Mouse (Mus musculus) CH12.LX (cell line): Measurements from ENCODE around the gene Nepro. TPM values are rescaled to one million over a fixed set of nuclear protein-coding genes. Genes with fewer than 3 reads are reported as not detected.

Experiments
- DNase-seq: peaks from one replicate; pipeline ENCODE4 v3.0.0-alpha.2; 2013; ENCODE audit errors: extremely low read depth
- H3K27ac ChIP-seq: 2 replicates; pipeline ENCODE4 v1.5.1; 2012; ENCODE audit warnings: low read depth, mild to moderate bottlenecking, control low read depth, moderate library complexity; ENCODE audit not compliant: insufficient read depth
- H3K27me3 ChIP-seq: replicated peaks from 2 replicates; pipeline ENCODE3; 2012; ENCODE audit warnings: inconsistent platforms
- H3K36me3 ChIP-seq, 2 experiments: replicated peaks in 1 of 2; 2 replicates each; pipeline versions ENCODE3 to v1.6.1; 2012; ENCODE audit warnings: inconsistent platforms in 1 of 2, low read length in 1 of 2, mild to moderate bottlenecking in 1 of 2, mixed read lengths in 1 of 2, moderate library complexity in 1 of 2; ENCODE audit not compliant: control insufficient read depth in 1 of 2, insufficient read depth in 1 of 2
- H3K4me1 ChIP-seq, 2 experiments: 2 replicates each; pipeline ENCODE4 v1.6.1; 2012; ENCODE audit warnings: inconsistent platforms in 1 of 2, moderate library complexity in 1 of 2; ENCODE audit not compliant: insufficient read depth in 2 of 2, control insufficient read depth in 1 of 2
- H3K4me2 ChIP-seq: 2 replicates; pipeline ENCODE4 v1.6.1; 2012; ENCODE audit warnings: low read depth, mild to moderate bottlenecking, control low read depth; ENCODE audit not compliant: poor library complexity, insufficient read depth, severe bottlenecking
- H3K4me3 ChIP-seq, 3 experiments: fragments of 150-350 bp in 1 of 3; sonication (generic) in 1 of 3; replicated peaks in 1 of 3; 2 replicates each; pipeline versions ENCODE3 to v1.5.1; 2011 to 2012; ENCODE audit warnings: low read depth in 2 of 3, low read length in 2 of 3, mild to moderate bottlenecking in 2 of 3, moderate library complexity in 2 of 3, control low read depth in 1 of 3, improper control_type of control experiment in 1 of 3, inconsistent platforms in 1 of 3, mixed read lengths in 1 of 3; ENCODE audit not compliant: poor library complexity in 1 of 3
- H3K79me2 ChIP-seq: replicated peaks from 2 replicates; pipeline ENCODE4 v1.6.1; 2012; ENCODE audit warnings: mild to moderate bottlenecking, moderate library complexity; ENCODE audit not compliant: control insufficient read depth, poor library complexity, insufficient read depth, severe bottlenecking; ENCODE audit errors: extremely low read depth
- H3K9ac ChIP-seq: 2 replicates; pipeline ENCODE4 v1.6.1; 2012; ENCODE audit warnings: low read depth, mild to moderate bottlenecking, control low read depth, moderate library complexity; ENCODE audit not compliant: insufficient read depth
- H3K9me3 ChIP-seq: replicated peaks from 2 replicates; pipeline ENCODE3; 2012; ENCODE audit warnings: low read length, inconsistent platforms, mixed read lengths
- CHD2 ChIP-seq: IDR thresholded peaks from 2 replicates; pipeline ENCODE4 v1.6.1; 2011; ENCODE audit warnings: low read length, improper control_type of control experiment
- EP300 ChIP-seq: IDR thresholded peaks from 2 replicates; pipeline ENCODE4 v1.6.1; 2011; ENCODE audit warnings: low read length, improper control_type of control experiment
- GABPA ChIP-seq: IDR thresholded peaks from 2 replicates; pipeline ENCODE4 v1.6.1; 2012; ENCODE audit warnings: low read depth, low read length, improper control_type of control experiment, inconsistent platforms; ENCODE audit not compliant: insufficient replicate concordance
- IRF4 ChIP-seq: IDR thresholded peaks from 2 replicates; pipeline ENCODE4 v1.6.1; 2014; ENCODE audit warnings: low read depth, mild to moderate bottlenecking, inconsistent platforms, low read length, improper control_type of control experiment
- JUN ChIP-seq: IDR thresholded peaks from 2 replicates; pipeline ENCODE4 v1.6.1; 2011; ENCODE audit warnings: low read depth, mild to moderate bottlenecking, low read length, improper control_type of control experiment, moderate library complexity; ENCODE audit not compliant: insufficient read depth
- JUND ChIP-seq: conservative IDR thresholded peaks from 2 replicates; pipeline ENCODE4 v1.6.1; 2011; ENCODE audit warnings: low read depth, low read length, improper control_type of control experiment
- MAFK ChIP-seq: IDR thresholded peaks from 2 replicates; pipeline ENCODE4 v1.6.1; 2011; ENCODE audit warnings: low read length, improper control_type of control experiment; ENCODE audit not compliant: insufficient replicate concordance
- RAD21 ChIP-seq: IDR thresholded peaks from 2 replicates; pipeline ENCODE4 v1.6.1; 2011; ENCODE audit warnings: low read depth, mild to moderate bottlenecking, low read length, improper control_type of control experiment, moderate library complexity
- RCOR1 ChIP-seq: conservative IDR thresholded peaks from 2 replicates; pipeline ENCODE4 v1.6.1; 2012; ENCODE audit warnings: low read depth, mild to moderate bottlenecking, inconsistent platforms, low read length, improper control_type of control experiment
- SIN3A ChIP-seq: IDR thresholded peaks from 2 replicates; pipeline ENCODE4 v1.6.1; 2012; ENCODE audit warnings: low read length, improper control_type of control experiment, inconsistent platforms
- SMC3 ChIP-seq: IDR thresholded peaks from 2 replicates; pipeline ENCODE4 v1.6.1; 2011; ENCODE audit warnings: low read depth, low read length, improper control_type of control experiment
- TCF12 ChIP-seq: IDR thresholded peaks from 2 replicates; pipeline ENCODE4 v1.6.1; 2014; ENCODE audit warnings: low read depth, mild to moderate bottlenecking, inconsistent platforms, low read length, improper control_type of control experiment
- ZC3H11A ChIP-seq: IDR thresholded peaks from 2 replicates; pipeline ENCODE4 v1.6.1; 2012; ENCODE audit warnings: low read depth, mild to moderate bottlenecking, inconsistent platforms, low read length, improper control_type of control experiment
- ZKSCAN1 ChIP-seq: IDR thresholded peaks from 2 replicates; pipeline ENCODE4 v1.6.1; 2012; ENCODE audit warnings: low read depth, inconsistent platforms, low read length, improper control_type of control experiment, borderline replicate concordance
- ZMIZ1 ChIP-seq: IDR thresholded peaks from 2 replicates; pipeline ENCODE4 v1.6.1; 2012; ENCODE audit warnings: low read depth, mild to moderate bottlenecking, inconsistent platforms, low read length, improper control_type of control experiment
- dilution Hi-C: fragments of 300-500 bp; cut with MboI; formaldehyde crosslinking; loops from 2 replicates; pipeline ENCODE4 v1.14.3; 2020; ENCODE audit warnings: low sequenced_read_pairs; ENCODE audit not compliant: extremely low pct_unique_long_range_greater_than_20kb, extremely low pct_ligation_motif_present
- in situ Hi-C: fragments of 300-500 bp; cut with MboI; formaldehyde crosslinking; loops from 3 replicates; pipeline ENCODE4 v1.14.3; 2019; ENCODE audit warnings: low sequenced_read_pairs, low pct_ligation_motif_present, low pct_unique_long_range_greater_than_20kb, mixed read lengths
- polyA plus RNA-seq: library from polyadenylated mRNA; unstranded; fragments of >175 nt; gene quantifications from 2 replicates; pipeline ENCODE4 v1.2.1, GENCODE M21; 2012; ENCODE audit warnings: low read depth; ENCODE audit not compliant: insufficient read length
- total RNA-seq, 2 experiments: library from RNA; depleted of rRNA; stranded (reverse); fragments of 300-350 nt in 1 of 2; fragments of >200 nt in 1 of 2; gene quantifications; 2 replicates each; pipeline ENCODE4 v1.2.3; 2012 to 2014

Nepro gene
- total and polyA plus RNA-seq, 3 experiments: 14.0 to 35.4 (median 34.5) TPM

DNA sequence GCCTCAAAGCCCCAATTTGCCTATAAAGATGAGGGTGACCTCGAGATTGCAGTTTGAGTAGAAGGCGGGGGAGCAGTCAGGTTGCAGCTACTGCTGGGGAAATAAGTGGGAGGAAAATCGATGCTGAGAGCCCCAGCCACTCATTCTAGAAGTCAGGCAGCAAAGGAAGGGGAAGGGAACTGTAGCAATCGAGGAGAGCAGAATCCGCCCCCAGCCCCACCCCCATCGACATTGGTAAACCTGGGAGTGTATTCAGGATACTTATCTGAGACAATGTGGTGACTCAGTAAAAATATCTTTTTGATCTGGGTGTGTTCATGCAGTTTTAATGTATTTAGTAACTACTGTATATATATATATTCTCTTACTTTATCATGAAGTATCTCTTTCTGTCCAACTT is 48.5 kb downstream of the Nepro start:
- Histone ChIP-seq H3K4me2 (no peak overlapping the region), H3K4me3 (no peak overlapping the region), H3K4me1 (peaks cover 0 to 25% of the 10 kb centered on the region in 2 experiments; a peak in 2 of 4 replicates), H3K36me3 (no peaks in the 10 kb centered on the region), H3K9me3 (no peaks in the 10 kb centered on the region)
- dilution Hi-C loops: no loop called here
- peak; percentile 63 for DNase-seq
- TF ChIP-seq ZMIZ1: no peak
- no peak for TF ChIP-seq MAFK
- TF ChIP-seq EP300: 0 out of 2 replicates have a peak, but pooled peaks have one; percentile 38
- TF ChIP-seq JUN: no peak
- TF ChIP-seq SMC3: no peak
- peak; percentile 55 for TF ChIP-seq CHD2
- peak; percentile 28; the same call in 1 of the 2 replicates for TF ChIP-seq SIN3A
- TF ChIP-seq, all 38 proteins: peak for 3
- Histone ChIP-seq H3K27ac (no peak overlapping the region), H3K79me2 (no peaks in the 10 kb centered on the region; the same call in 1 of the 2 replicates), H3K9ac (no peak overlapping the region), H3K27me3 (no peaks in the 10 kb centered on the region)
- in situ Hi-C loops: no loop called here

DNA sequence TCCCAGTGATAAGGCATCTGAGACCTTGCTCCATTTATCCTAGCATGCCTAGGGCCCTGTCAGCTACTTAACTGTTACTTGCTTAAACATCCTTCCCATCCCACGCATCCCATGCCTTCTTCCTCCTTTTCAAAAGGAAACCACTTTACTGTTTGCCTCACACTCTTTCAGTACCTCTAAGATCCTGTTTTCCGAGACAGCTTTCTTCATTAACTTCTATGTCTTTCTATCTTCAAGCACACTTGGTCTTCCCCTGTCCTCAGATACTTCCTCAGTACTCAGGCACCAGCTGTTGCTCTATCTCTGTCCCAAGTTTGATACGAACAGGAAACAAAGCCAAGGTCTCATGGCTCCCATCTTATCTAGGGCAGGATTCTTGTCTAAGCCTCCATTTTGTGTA is 49.6 kb downstream of the Nepro start:
- Histone ChIP-seq H3K79me2 (no peaks in the 10 kb centered on the region; the same call in 1 of the 2 replicates), H3K36me3 (no peaks in the 10 kb centered on the region), H3K4me3 (no peak overlapping the region), H3K4me2 (no peak overlapping the region), H3K27ac (no peak overlapping the region; the same call in 1 of the 2 replicates), H3K9ac (no peak overlapping the region), H3K27me3 (no peaks in the 10 kb centered on the region), H3K4me1 (peaks cover 0 to 22% of the 10 kb centered on the region in 2 experiments; a peak in 2 of 4 replicates), H3K9me3 (no peaks in the 10 kb centered on the region)
- no peak for DNase-seq
- TF ChIP-seq RCOR1: no peak
- TF ChIP-seq RAD21: no peak
- TF ChIP-seq GABPA: no peak
- TF ChIP-seq ZKSCAN1: no peak
- TF ChIP-seq IRF4: no peak
- no peak for TF ChIP-seq CHD2
- no peak for TF ChIP-seq JUND
- TF ChIP-seq ZC3H11A: no peak
- no peak for TF ChIP-seq TCF12
- dilution Hi-C loops (no loop called here), in situ Hi-C loops (no loop called here)
